Mouse (Mus musculus) heart, adult 2 months (tissue): ENCODE data around the gene 1110065P20Rik. TPM values are rescaled to one million over a fixed set of nuclear protein-coding genes. Genes with fewer than 3 reads are reported as not detected.

Source experiments
- DNase-seq, 2 experiments: peaks; one replicate each; pipeline ENCODE4 v3.0.0; 2021
- H3K27ac ChIP-seq: fragments of 200-600 bp; 2 replicates; pipeline ENCODE4 v1.8.1; 2022
- H3K27me3 ChIP-seq: fragments of 200-500 bp; 2 replicates; pipeline ENCODE4 v1.6.1; 2012; ENCODE audit warnings: mild to moderate bottlenecking, low read length, inconsistent platforms, mixed read lengths; ENCODE audit not compliant: control insufficient read depth, insufficient read depth
- H3K36me3 ChIP-seq: fragments of 200-500 bp; 2 replicates; pipeline ENCODE4 v1.6.1; 2012; ENCODE audit warnings: low read length, inconsistent platforms; ENCODE audit not compliant: control insufficient read depth, insufficient read depth
- H3K4me1 ChIP-seq: fragments of 200-500 bp; 2 replicates; pipeline ENCODE4 v1.6.1; 2011; ENCODE audit warnings: low read length; ENCODE audit not compliant: control insufficient read depth, insufficient read depth
- H3K4me3 ChIP-seq: fragments of 200-600 bp; 2 replicates; pipeline ENCODE4 v1.8.1; 2022
- H3K79me2 ChIP-seq: fragments of 200-500 bp; replicated peaks from 2 replicates; pipeline ENCODE4 v1.6.1; 2012; ENCODE audit warnings: mild to moderate bottlenecking, inconsistent platforms, low read length, moderate library complexity, mixed read lengths; ENCODE audit not compliant: control insufficient read depth, insufficient read depth
- H3K9ac ChIP-seq: fragments of 200-500 bp; 2 replicates; pipeline ENCODE4 v1.6.1; 2012; ENCODE audit warnings: low read depth, mild to moderate bottlenecking, control low read depth, inconsistent platforms, low read length, mixed read lengths
- CTCF ChIP-seq: fragments of 200-600 bp; IDR thresholded peaks from 2 replicates; pipeline ENCODE4 v1.8.1; 2022; ENCODE audit warnings: antibody characterized with exemption, mild to moderate bottlenecking, moderate library complexity
- EP300 ChIP-seq: fragments of 200-500 bp; IDR thresholded peaks from 2 replicates; pipeline ENCODE4 v1.6.1; 2011; ENCODE audit warnings: low read depth, low read length, control low read depth; ENCODE audit not compliant: insufficient read depth
- POLR2A ChIP-seq: fragments of 200-500 bp; IDR thresholded peaks from 2 replicates; pipeline ENCODE4 v1.6.1; 2011; ENCODE audit warnings: mild to moderate bottlenecking, low read depth, low read length, control low read depth; ENCODE audit not compliant: insufficient read depth
- WGBS: fragments of 180-500 bp; shearing (Covaris S2); methylation state at CpG from one replicate; pipeline ENCODE4 v1.1.7; 2018; 5-methylcytosine and 5-hydroxymethylcytosine counted together
- intact Hi-C: fragments of 180-260 bp; cut with DNase I; formaldehyde crosslinking; loops from one replicate; pipeline ENCODE4 v1.15.1; 2025
- polyA plus RNA-seq: library from polyadenylated mRNA; depleted of rRNA; stranded (reverse); fragments of >200 nt; gene quantifications from 2 replicates; pipeline ENCODE4 v1.2.3, GENCODE M21; 2012
- total RNA-seq, 2 experiments: library from RNA; stranded (reverse); gene quantifications; 2 replicates each; pipeline ENCODE4 v1.2.3; 2021

Gene 1110065P20Rik
- total and polyA plus RNA-seq, 3 experiments = 18.6 to 28.0 (median 20.4) TPM

DNA sequence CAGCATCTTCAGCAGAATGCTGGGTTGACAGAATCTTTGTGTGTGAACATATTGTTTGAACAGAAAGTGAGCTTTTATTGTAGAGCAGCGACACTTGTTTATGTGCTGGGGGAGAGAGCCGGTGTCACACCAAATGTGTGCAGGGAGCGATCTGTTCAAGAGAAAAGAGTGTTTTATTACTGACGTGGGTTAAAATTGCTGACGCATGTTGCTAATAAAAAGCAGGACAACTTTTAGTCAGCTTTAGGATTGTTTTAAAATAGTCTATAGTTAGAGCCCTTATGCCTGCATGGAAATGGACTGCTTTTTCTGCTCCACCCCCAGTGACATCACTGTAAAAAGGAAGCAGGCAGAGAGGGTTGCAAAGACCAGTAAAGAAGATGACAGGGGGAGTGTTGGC lies 39.8 kb upstream of the 1110065P20Rik start:
- Histone ChIP-seq H3K79me2 (no peaks in the 10 kb centered on the region), H3K27me3 (peaks cover 15% of the 10 kb centered on the region), H3K27ac (no peak overlapping the region), H3K4me3 (no peak overlapping the region), H3K9ac (no peak overlapping the region), H3K4me1 (no peaks in the 10 kb centered on the region), H3K36me3 (no peaks in the 10 kb centered on the region)
- intact Hi-C loops = no loop called here
- DNase-seq = no peak
- 79% methylated on average over 5 of the region's 5 CpGs for WGBS
- TF ChIP-seq CTCF (no peak), EP300 (no peak), POLR2A (no peak)

GRCm38 (mm10) chr4:124889935-124890334 lies 38.9 kb upstream of the 1110065P20Rik start:
- H3K27ac ChIP-seq = no peak overlapping the region
- no peaks in the 10 kb centered on the region for H3K36me3 ChIP-seq
- H3K79me2 ChIP-seq = no peaks in the 10 kb centered on the region
- TF ChIP-seq POLR2A (no peak), CTCF (no peak), EP300 (no peak)
- H3K4me3 ChIP-seq = no peak overlapping the region
- WGBS = 79% methylated on average over 2 of the region's 2 CpGs
- no peak overlapping the region for H3K9ac ChIP-seq
- intact Hi-C loops = no loop called here
- peaks cover 14% of the 10 kb centered on the region for H3K27me3 ChIP-seq
- DNase-seq = no peak
- H3K4me1 ChIP-seq = no peaks in the 10 kb centered on the region

DNA sequence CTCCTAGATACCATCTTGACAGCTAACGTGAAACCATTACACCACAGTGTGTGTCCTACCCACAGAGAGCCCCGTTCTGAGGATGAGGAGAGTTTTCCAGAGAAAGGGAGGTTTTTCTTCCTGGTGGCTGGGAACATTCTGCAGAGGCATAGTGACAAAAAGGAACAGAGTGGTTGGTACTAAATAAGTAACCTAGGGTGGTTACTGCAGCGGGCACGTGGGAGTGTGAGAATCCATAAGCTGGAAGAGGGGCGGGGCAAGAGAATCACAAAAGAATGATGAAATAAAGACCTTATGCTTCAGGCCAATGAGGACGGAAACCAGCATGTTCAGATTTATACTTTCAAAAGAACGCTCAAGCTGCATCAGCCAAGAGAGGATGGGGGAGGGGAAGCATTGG lies 37.7 kb upstream of the 1110065P20Rik start:
- TF ChIP-seq CTCF (no peak), POLR2A (no peak), EP300 (no peak)
- 61% methylated on average over 7 of the region's 7 CpGs for WGBS
- no peak overlapping the region for H3K9ac ChIP-seq
- no peaks in the 10 kb centered on the region for H3K79me2 ChIP-seq
- H3K27me3 ChIP-seq = peaks cover 8% of the 10 kb centered on the region
- H3K4me3 ChIP-seq = no peak overlapping the region
- no peak overlapping the region for H3K27ac ChIP-seq
- no peaks in the 10 kb centered on the region for H3K36me3 ChIP-seq
- intact Hi-C loops = no loop called here
- no peak for DNase-seq
- H3K4me1 ChIP-seq = no peaks in the 10 kb centered on the region

- Histone ChIP-seq H3K4me1 (no peaks in the 10 kb centered on the region), H3K27ac (no peak overlapping the region), H3K27me3 (peaks cover 14% of the 10 kb centered on the region), H3K36me3 (no peaks in the 10 kb centered on the region), H3K9ac (no peak overlapping the region), H3K79me2 (no peaks in the 10 kb centered on the region), H3K4me3 (no peak overlapping the region)
- WGBS = 3% methylated on average over 36 of the region's 37 CpGs
- intact Hi-C loops = no loop called here
- TF ChIP-seq EP300 (no peak), POLR2A (no peak)
- DNase-seq = peak in 1 of 2 experiments; percentile 36
Observed at GRCm38 (mm10) chr4:124882151-124882729, 31.2 kb upstream of the 1110065P20Rik start.

DNA sequence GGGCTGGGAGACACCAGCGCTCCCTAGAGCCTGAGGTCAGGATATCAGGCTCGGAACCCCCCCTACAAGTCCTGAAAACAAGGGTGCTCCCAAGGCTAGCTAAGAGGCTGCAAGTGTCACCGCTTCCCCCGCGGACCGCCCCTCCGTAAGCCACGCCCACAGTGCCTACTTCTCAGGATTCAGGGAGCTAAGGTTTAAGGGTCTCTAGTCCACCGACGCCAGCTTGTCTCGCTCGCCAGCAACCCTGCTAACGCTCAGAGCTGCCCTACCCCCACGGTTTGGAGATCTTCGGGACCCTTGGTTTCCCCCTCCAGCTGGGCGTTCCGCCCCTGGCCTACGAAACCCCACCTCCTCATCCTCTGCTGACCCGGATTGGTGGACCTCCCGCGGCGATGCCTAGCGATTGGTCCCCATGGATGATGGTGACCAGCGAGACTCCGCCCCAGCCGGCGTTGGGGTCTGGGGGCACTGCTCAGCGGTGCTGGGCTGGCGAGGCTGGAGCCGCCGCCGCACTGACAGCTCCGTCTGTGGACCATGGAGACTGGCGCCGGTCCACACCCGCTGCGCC lies 30.4 kb upstream of the 1110065P20Rik start:
- no peak overlapping the region for H3K9ac ChIP-seq
- WGBS = 2% methylated on average over 37 of the region's 37 CpGs
- no peak overlapping the region for H3K27ac ChIP-seq
- no peak overlapping the region for H3K4me3 ChIP-seq
- no peak for DNase-seq
- H3K36me3 ChIP-seq = no peaks in the 10 kb centered on the region
- no peak for TF ChIP-seq EP300
- no peak for TF ChIP-seq POLR2A
- TF ChIP-seq CTCF = no peak
- intact Hi-C loops = no loop called here
- H3K4me1 ChIP-seq = no peaks in the 10 kb centered on the region
- no peaks in the 10 kb centered on the region for H3K79me2 ChIP-seq
- H3K27me3 ChIP-seq = peaks cover 14% of the 10 kb centered on the region

DNA sequence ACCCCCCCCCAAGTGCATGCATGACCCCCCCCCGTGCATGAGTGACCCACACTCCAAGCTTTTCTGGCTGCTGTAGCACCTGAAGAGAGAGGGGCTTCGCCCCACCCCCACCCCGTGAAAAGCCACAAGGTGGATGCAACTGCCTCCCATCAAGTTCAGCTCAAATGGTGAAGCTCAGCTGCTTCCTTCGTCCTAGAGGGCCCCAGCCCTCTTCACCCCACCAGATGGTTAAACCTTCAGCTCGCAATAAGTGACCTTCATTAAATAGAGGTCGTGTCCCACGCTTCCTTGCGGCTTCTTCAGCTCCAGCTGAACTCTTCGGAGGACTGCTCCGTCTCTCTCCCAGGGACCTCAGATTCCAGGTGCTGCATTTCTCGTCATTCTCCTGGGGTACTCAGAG lies 29.6 kb upstream of the 1110065P20Rik start, which contains the start of gene Epha10:
Gene Epha10, plus strand, starts transcription at position 301 of the 400 bp plus-strand sequence.
- H3K79me2 ChIP-seq = no peaks in the 10 kb centered on the region
- DNase-seq = no peak
- H3K4me3 ChIP-seq = no peak within 1 kb of the TSS
- intact Hi-C loops = no loop called here
- no peak for TF ChIP-seq POLR2A
- no peak for TF ChIP-seq EP300
- TF ChIP-seq CTCF = no peak
- no peak within 1 kb of the TSS for H3K9ac ChIP-seq
- no peak within 1 kb of the TSS for H3K27ac ChIP-seq
- no peaks in the 10 kb centered on the region for H3K4me1 ChIP-seq
- no peaks in the 10 kb centered on the region for H3K36me3 ChIP-seq
- H3K27me3 ChIP-seq = peaks cover 10% of the 10 kb centered on the region
- 8% methylated on average over 11 of the region's 11 CpGs for WGBS
